Mouse (Mus musculus): ENCODE measurements around the gene Aatk. TPM values are rescaled to one million over a fixed set of nuclear protein-coding genes. Genes with fewer than 3 reads are reported as not detected.

Aatk gene
- polyA plus RNA-seq, 1 experiment from 2014 or later: 0.59 TPM

- Histone ChIP-seq H3K27me3 (no peaks in the 10 kb centered on the region), H3K4me1 (replicated peaks) (peaks cover 8% of the 10 kb centered on the region), H3K4me3 (replicated peaks) (no peak overlapping the region), H3K9ac (no peak overlapping the region), H3K36me3 (replicated peaks) (0 out of 2 replicates have a peak, but pooled peaks cover 5% of the 10 kb centered on the region), H3K9me3 (replicated peaks) (no peaks in the 10 kb centered on the region), H3K4me2 (no peak overlapping the region), H3K27ac (replicated peaks) (no peak overlapping the region)
- 33% methylated on average over 9 of the region's 9 CpGs for WGBS (ENCODE audit: insufficient replicate concordance)
- no peak for ATAC-seq (ENCODE audit: insufficient read depth)
Observed at GRCm38 (mm10) chr11:119986751-119987425, 60.1 kb downstream of the Aatk start.

GRCm38 (mm10) chr11:119983151-119983550 lies 63.8 kb downstream of the Aatk start:
- H3K4me3 ChIP-seq (replicated peaks): no peak overlapping the region
- H3K27ac ChIP-seq (replicated peaks): no peak overlapping the region
- 0 out of 2 replicates have a peak, but pooled peaks cover 5% of the 10 kb centered on the region for H3K36me3 ChIP-seq (replicated peaks)
- 0 out of 2 replicates have a peak, but pooled peaks cover 4% of the 10 kb centered on the region for H3K4me1 ChIP-seq (replicated peaks)
- ATAC-seq (ENCODE audit: insufficient read depth): no peak
- no peak overlapping the region for H3K4me2 ChIP-seq
- no peaks in the 10 kb centered on the region for H3K9me3 ChIP-seq (replicated peaks)
- no peaks in the 10 kb centered on the region for H3K27me3 ChIP-seq
- 71% methylated on average over 2 of the region's 2 CpGs for WGBS (ENCODE audit: insufficient replicate concordance)
- H3K9ac ChIP-seq: no peak overlapping the region

- WGBS (ENCODE audit: insufficient replicate concordance): 76% methylated on average over 3 of the region's 3 CpGs
Observed at GRCm38 (mm10) chr11:119982236-119982635, 64.7 kb downstream of the Aatk start.

GRCm38 (mm10) chr11:119981769-119982168 lies 65.2 kb downstream of the Aatk start:
- Histone ChIP-seq H3K27ac (replicated peaks) (no peak overlapping the region), H3K9ac (no peak overlapping the region), H3K27me3 (no peaks in the 10 kb centered on the region), H3K9me3 (replicated peaks) (no peaks in the 10 kb centered on the region), H3K4me3 (replicated peaks) (no peak overlapping the region), H3K4me1 (replicated peaks) (0 out of 2 replicates have a peak, but pooled peaks cover 2% of the 10 kb centered on the region), H3K36me3 (replicated peaks) (0 out of 2 replicates have a peak, but pooled peaks cover 5% of the 10 kb centered on the region), H3K4me2 (no peak overlapping the region)
- no peak for ATAC-seq (ENCODE audit: insufficient read depth)
- 40% methylated on average over 3 of the region's 3 CpGs for WGBS (ENCODE audit: insufficient replicate concordance)

More at GRCm38 (mm10) chr11:119982236-119982635, 64.7 kb downstream of the Aatk start:
- H3K27ac ChIP-seq (replicated peaks): no peak overlapping the region
- no peaks in the 10 kb centered on the region for H3K9me3 ChIP-seq (replicated peaks)
- ATAC-seq (ENCODE audit: insufficient read depth): no peak
- H3K4me3 ChIP-seq (replicated peaks): no peak overlapping the region
- H3K27me3 ChIP-seq: no peaks in the 10 kb centered on the region
- H3K4me1 ChIP-seq (replicated peaks): 0 out of 2 replicates have a peak, but pooled peaks cover 4% of the 10 kb centered on the region
- 0 out of 2 replicates have a peak, but pooled peaks cover 5% of the 10 kb centered on the region for H3K36me3 ChIP-seq (replicated peaks)
- H3K4me2 ChIP-seq: no peak overlapping the region
- no peak overlapping the region for H3K9ac ChIP-seq

- H3K36me3 ChIP-seq (replicated peaks): 0 out of 2 replicates have a peak, but pooled peaks cover 5% of the 10 kb centered on the region
- H3K4me1 ChIP-seq (replicated peaks): no peaks in the 10 kb centered on the region
- no peak for ATAC-seq (ENCODE audit: insufficient read depth)
- H3K4me3 ChIP-seq (replicated peaks): no peak overlapping the region
- H3K9ac ChIP-seq: no peak overlapping the region
- no peaks in the 10 kb centered on the region for H3K27me3 ChIP-seq
- H3K4me2 ChIP-seq: no peak overlapping the region
- no peak overlapping the region for H3K27ac ChIP-seq (replicated peaks)
- H3K9me3 ChIP-seq (replicated peaks): no peaks in the 10 kb centered on the region
- WGBS (ENCODE audit: insufficient replicate concordance): 55% methylated on average over 10 of the region's 10 CpGs
Observed at GRCm38 (mm10) chr11:119979596-119980385, 67.2 kb downstream of the Aatk start.

GRCm38 (mm10) chr11:119978701-119979100 lies 68.3 kb downstream of the Aatk start:
- H3K9me3 ChIP-seq (replicated peaks): no peaks in the 10 kb centered on the region
- no peak overlapping the region for H3K4me3 ChIP-seq (replicated peaks)
- no peaks in the 10 kb centered on the region for H3K4me1 ChIP-seq (replicated peaks)
- WGBS (ENCODE audit: insufficient replicate concordance): 74% methylated on average over 4 of the region's 4 CpGs
- H3K36me3 ChIP-seq (replicated peaks): 0 out of 2 replicates have a peak, but pooled peaks cover 9% of the 10 kb centered on the region
- no peak overlapping the region for H3K4me2 ChIP-seq
- no peak overlapping the region for H3K9ac ChIP-seq
- H3K27me3 ChIP-seq: no peaks in the 10 kb centered on the region
- H3K27ac ChIP-seq (replicated peaks): no peak overlapping the region
- ATAC-seq (ENCODE audit: insufficient read depth): no peak

GRCm38 (mm10) chr11:119975739-119976501 lies 71.0 kb downstream of the Aatk start:
- Histone ChIP-seq H3K9ac (no peak overlapping the region), H3K9me3 (replicated peaks) (no peaks in the 10 kb centered on the region), H3K4me1 (replicated peaks) (no peaks in the 10 kb centered on the region), H3K27ac (replicated peaks) (no peak overlapping the region), H3K4me2 (no peak overlapping the region), H3K4me3 (replicated peaks) (no peak overlapping the region), H3K27me3 (no peaks in the 10 kb centered on the region), H3K36me3 (replicated peaks) (peaks cover 4% of the 10 kb centered on the region; the same call in 1 of the 2 replicates)
- 61% methylated on average over 8 of the region's 8 CpGs for WGBS (ENCODE audit: insufficient replicate concordance)
- no peak for ATAC-seq (ENCODE audit: insufficient read depth)

- Histone ChIP-seq H3K4me3 (replicated peaks) (no peak overlapping the region), H3K36me3 (replicated peaks) (peaks cover 4% of the 10 kb centered on the region; the same call in 1 of the 2 replicates), H3K27ac (replicated peaks) (no peak overlapping the region), H3K4me1 (replicated peaks) (peaks cover 5% of the 10 kb centered on the region; the same call in 1 of the 2 replicates), H3K9me3 (replicated peaks) (no peaks in the 10 kb centered on the region), H3K9ac (no peak overlapping the region), H3K4me2 (no peak overlapping the region), H3K27me3 (no peaks in the 10 kb centered on the region)
- ATAC-seq (ENCODE audit: insufficient read depth): no peak
- 65% methylated on average over 4 of the region's 4 CpGs for WGBS (ENCODE audit: insufficient replicate concordance)
Observed at GRCm38 (mm10) chr11:119973789-119974188, 73.2 kb downstream of the Aatk start.

GRCm38 (mm10) chr11:119970021-119970851 lies 76.7 kb downstream of the Aatk start:
- peak; percentile 35 for ATAC-seq (ENCODE audit: insufficient read depth)
- no peak overlapping the region for H3K4me3 ChIP-seq (replicated peaks)
- 65% methylated on average over 12 of the region's 12 CpGs for WGBS (ENCODE audit: insufficient replicate concordance)
- no peak overlapping the region for H3K9ac ChIP-seq
- no peak overlapping the region for H3K27ac ChIP-seq (replicated peaks)
- H3K36me3 ChIP-seq (replicated peaks): peaks cover 7% of the 10 kb centered on the region; the same call in 1 of the 2 replicates
- H3K4me1 ChIP-seq (replicated peaks): peaks cover 5% of the 10 kb centered on the region; the same call in 1 of the 2 replicates
- H3K9me3 ChIP-seq (replicated peaks): no peaks in the 10 kb centered on the region
- no peak overlapping the region for H3K4me2 ChIP-seq
- H3K27me3 ChIP-seq: no peaks in the 10 kb centered on the region

GRCm38 (mm10) chr11:119967892-119968291 lies 79.1 kb downstream of the Aatk start:
- Histone ChIP-seq H3K36me3 (replicated peaks) (peaks cover 3% of the 10 kb centered on the region; the same call in 1 of the 2 replicates), H3K9me3 (replicated peaks) (no peaks in the 10 kb centered on the region), H3K4me2 (no peak overlapping the region), H3K4me3 (replicated peaks) (no peak overlapping the region), H3K27ac (replicated peaks) (no peak overlapping the region), H3K27me3 (no peaks in the 10 kb centered on the region), H3K4me1 (replicated peaks) (peaks cover 5% of the 10 kb centered on the region; the same call in 1 of the 2 replicates), H3K9ac (no peak overlapping the region)
- 66% methylated on average over 2 of the region's 2 CpGs for WGBS (ENCODE audit: insufficient replicate concordance)
- ATAC-seq (ENCODE audit: insufficient read depth): no peak
